Mouse (Mus musculus) heart, adult 2 months (tissue): ENCODE data around the gene Dnaja3. TPM values are rescaled to one million over a fixed set of nuclear protein-coding genes. Genes with fewer than 3 reads are reported as not detected.

Experiments used
- DNase-seq, 2 experiments: peaks; one replicate each; pipeline ENCODE4 v3.0.0; 2021
- H3K27ac ChIP-seq: fragments of 200-600 bp; 2 replicates; pipeline ENCODE4 v1.8.1; 2022
- H3K27me3 ChIP-seq: fragments of 200-500 bp; 2 replicates; pipeline ENCODE4 v1.6.1; 2012; ENCODE audit warnings: mild to moderate bottlenecking, low read length, inconsistent platforms, mixed read lengths; ENCODE audit not compliant: control insufficient read depth, insufficient read depth
- H3K36me3 ChIP-seq: fragments of 200-500 bp; 2 replicates; pipeline ENCODE4 v1.6.1; 2012; ENCODE audit warnings: low read length, inconsistent platforms; ENCODE audit not compliant: control insufficient read depth, insufficient read depth
- H3K4me1 ChIP-seq: fragments of 200-500 bp; 2 replicates; pipeline ENCODE4 v1.6.1; 2011; ENCODE audit warnings: low read length; ENCODE audit not compliant: control insufficient read depth, insufficient read depth
- H3K4me3 ChIP-seq: fragments of 200-600 bp; 2 replicates; pipeline ENCODE4 v1.8.1; 2022
- H3K79me2 ChIP-seq: fragments of 200-500 bp; replicated peaks from 2 replicates; pipeline ENCODE4 v1.6.1; 2012; ENCODE audit warnings: mild to moderate bottlenecking, inconsistent platforms, low read length, moderate library complexity, mixed read lengths; ENCODE audit not compliant: control insufficient read depth, insufficient read depth
- H3K9ac ChIP-seq: fragments of 200-500 bp; 2 replicates; pipeline ENCODE4 v1.6.1; 2012; ENCODE audit warnings: low read depth, mild to moderate bottlenecking, control low read depth, inconsistent platforms, low read length, mixed read lengths
- CTCF ChIP-seq: fragments of 200-600 bp; IDR thresholded peaks from 2 replicates; pipeline ENCODE4 v1.8.1; 2022; ENCODE audit warnings: antibody characterized with exemption, mild to moderate bottlenecking, moderate library complexity
- EP300 ChIP-seq: fragments of 200-500 bp; IDR thresholded peaks from 2 replicates; pipeline ENCODE4 v1.6.1; 2011; ENCODE audit warnings: low read depth, low read length, control low read depth; ENCODE audit not compliant: insufficient read depth
- POLR2A ChIP-seq: fragments of 200-500 bp; IDR thresholded peaks from 2 replicates; pipeline ENCODE4 v1.6.1; 2011; ENCODE audit warnings: mild to moderate bottlenecking, low read depth, low read length, control low read depth; ENCODE audit not compliant: insufficient read depth
- WGBS: fragments of 180-500 bp; shearing (Covaris S2); methylation state at CpG from one replicate; pipeline ENCODE4 v1.1.7; 2018; 5-methylcytosine and 5-hydroxymethylcytosine counted together
- intact Hi-C: fragments of 180-260 bp; cut with DNase I; formaldehyde crosslinking; loops from one replicate; pipeline ENCODE4 v1.15.1; 2025
- polyA plus RNA-seq: library from polyadenylated mRNA; depleted of rRNA; stranded (reverse); fragments of >200 nt; gene quantifications from 2 replicates; pipeline ENCODE4 v1.2.3, GENCODE M21; 2012
- total RNA-seq, 2 experiments: library from RNA; stranded (reverse); gene quantifications; 2 replicates each; pipeline ENCODE4 v1.2.3; 2021

The Dnaja3 gene
- total and polyA plus RNA-seq, 3 experiments: 80.8 to 150 (median 138) TPM

DNA sequence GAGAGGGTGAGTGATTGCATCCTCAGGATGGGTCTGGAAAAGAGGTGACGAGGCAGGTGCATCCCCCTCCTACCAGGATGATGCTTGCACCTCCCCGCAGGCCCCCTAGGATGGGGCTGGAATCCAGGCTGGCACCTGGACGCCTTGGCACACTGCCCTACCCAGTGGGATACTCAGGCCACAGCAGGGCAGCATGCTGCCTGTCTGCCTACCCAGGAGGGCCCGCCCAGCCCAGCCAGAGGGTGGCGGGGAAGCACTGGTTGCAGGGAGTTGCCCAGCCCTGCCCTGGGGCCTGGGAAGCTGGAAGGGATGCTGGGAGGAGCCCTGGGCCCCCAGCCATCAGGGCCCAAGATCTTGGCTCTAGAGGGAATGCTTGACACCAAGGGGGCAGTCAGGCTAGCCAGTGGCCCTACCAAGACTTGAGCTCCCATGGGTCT lies 44.2 kb upstream of the Dnaja3 start:
- WGBS: 37% methylated on average over 5 of the region's 5 CpGs
- peak overlapping the region; percentile 84 for H3K27ac ChIP-seq
- intact Hi-C loops: loop anchor here (2.0 kb wide), 1 partner anchor 37 kb away; the partner anchor contains the start of gene Tfap4

GRCm38 (mm10) chr16:4596141-4596728 lies 43.6 kb upstream of the Dnaja3 start:
- Histone ChIP-seq H3K27ac (peak overlapping the region; percentile 84), H3K36me3 (no peaks in the 10 kb centered on the region; the same call in 1 of the 2 replicates), H3K9ac (peak overlapping the region; percentile 88), H3K4me1 (peaks cover 2% of the 10 kb centered on the region), H3K27me3 (no peaks in the 10 kb centered on the region), H3K79me2 (no peaks in the 10 kb centered on the region), H3K4me3 (peak overlapping the region; percentile 75; the same call in 1 of the 2 replicates)
- intact Hi-C loops: no loop called here
- TF ChIP-seq CTCF (no peak), EP300 (no peak), POLR2A (no peak)
- WGBS: 50% methylated on average over 3 of the region's 3 CpGs
- DNase-seq: peak in 1 of 2 experiments; percentile 41

More for the DNA sequence above, 44.2 kb upstream of the Dnaja3 start:
- Histone ChIP-seq H3K9ac (peak overlapping the region; percentile 88), H3K36me3 (no peaks in the 10 kb centered on the region; the same call in 1 of the 2 replicates), H3K4me3 (peak overlapping the region; percentile 75), H3K79me2 (no peaks in the 10 kb centered on the region), H3K27me3 (no peaks in the 10 kb centered on the region), H3K4me1 (peaks cover 2% of the 10 kb centered on the region)
- no peak for TF ChIP-seq POLR2A
- no peak for TF ChIP-seq EP300
- no peak for TF ChIP-seq CTCF
- DNase-seq: peak; percentile 70 to 74

DNA sequence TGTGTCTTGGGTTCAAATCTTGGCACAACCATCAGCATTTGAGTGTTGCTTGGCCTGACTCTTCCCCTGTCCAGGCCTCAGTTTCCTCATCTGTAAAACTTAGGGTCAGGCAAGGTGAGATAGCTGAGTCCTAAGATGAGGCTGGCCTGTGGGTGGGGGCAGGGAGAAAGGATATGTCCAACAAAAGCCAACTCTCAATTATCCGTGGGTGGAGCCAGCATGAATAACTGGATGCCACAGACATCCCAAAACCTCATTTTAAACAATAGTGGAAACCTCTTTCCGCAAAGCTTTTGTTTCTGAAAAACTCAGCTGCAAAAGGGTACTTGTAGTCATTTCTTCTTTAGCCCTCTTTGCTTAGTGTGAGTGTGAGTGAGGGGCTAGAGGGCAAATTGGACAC lies 43.0 kb upstream of the Dnaja3 start:
- intact Hi-C loops: no loop called here
- Histone ChIP-seq H3K9ac (no peak overlapping the region), H3K4me3 (no peak overlapping the region), H3K27me3 (no peaks in the 10 kb centered on the region), H3K36me3 (no peaks in the 10 kb centered on the region; the same call in 1 of the 2 replicates), H3K79me2 (no peaks in the 10 kb centered on the region), H3K27ac (no peak overlapping the region; the same call in 1 of the 2 replicates), H3K4me1 (peaks cover 2% of the 10 kb centered on the region)
- no peak for TF ChIP-seq EP300
- no peak for TF ChIP-seq POLR2A
- TF ChIP-seq CTCF: no peak
- DNase-seq: no peak
- 39% methylated on average over 2 of the region's 2 CpGs for WGBS

DNA sequence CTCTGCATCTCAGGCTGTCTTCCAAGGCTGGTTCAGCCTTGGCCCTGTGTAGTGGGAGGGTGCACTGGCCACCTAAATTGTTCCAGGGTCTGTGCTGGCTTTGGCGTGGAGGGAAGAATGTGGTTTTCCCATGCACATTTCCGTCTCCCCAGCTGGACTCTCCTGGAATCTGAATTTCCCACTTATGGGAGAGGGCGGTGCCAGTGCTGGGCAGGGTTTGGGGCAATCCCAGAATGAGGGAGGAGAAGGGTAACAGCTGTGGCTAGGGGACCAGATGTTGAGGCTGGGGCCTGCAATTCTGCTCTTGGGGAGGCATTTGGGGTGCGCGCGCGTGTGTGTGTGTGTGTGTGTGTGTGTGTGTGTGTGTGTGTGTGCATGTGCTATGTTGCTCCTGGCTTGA lies 42.5 kb upstream of the Dnaja3 start:
- peaks cover 2% of the 10 kb centered on the region for H3K4me1 ChIP-seq
- H3K4me3 ChIP-seq: no peak overlapping the region
- H3K79me2 ChIP-seq: no peaks in the 10 kb centered on the region
- TF ChIP-seq POLR2A (no peak), EP300 (0 out of 2 replicates have a peak, but pooled peaks have one; percentile 20), CTCF (no peak)
- no peaks in the 10 kb centered on the region; the same call in 1 of the 2 replicates for H3K36me3 ChIP-seq
- intact Hi-C loops: no loop called here
- H3K9ac ChIP-seq: no peak overlapping the region
- WGBS: 66% methylated on average over 7 of the region's 7 CpGs
- no peak overlapping the region for H3K27ac ChIP-seq
- no peaks in the 10 kb centered on the region for H3K27me3 ChIP-seq
- DNase-seq: no peak

DNA sequence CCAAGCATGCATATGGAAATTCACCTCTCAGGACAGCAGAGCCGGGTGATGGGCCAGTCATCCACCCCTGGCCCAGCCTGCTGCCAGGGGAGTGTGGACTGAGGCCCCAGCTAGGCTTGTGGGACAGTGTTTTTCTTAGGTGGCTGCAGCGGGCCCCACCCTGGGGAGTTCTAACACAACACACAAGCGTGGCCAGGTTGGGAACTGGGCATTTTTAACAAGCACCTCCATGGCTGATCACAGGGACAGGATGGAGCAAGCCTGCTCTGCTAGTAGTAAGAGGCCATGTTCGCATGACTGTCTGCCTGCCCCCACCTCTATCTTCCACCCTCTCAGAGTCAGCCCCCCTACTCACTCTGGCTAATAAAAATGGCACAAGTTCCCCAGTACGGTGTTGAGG lies 41.7 kb upstream of the Dnaja3 start:
- 79% methylated on average over 5 of the region's 5 CpGs for WGBS
- Histone ChIP-seq H3K27me3 (no peaks in the 10 kb centered on the region), H3K4me1 (peaks cover 5% of the 10 kb centered on the region), H3K4me3 (no peak overlapping the region), H3K27ac (no peak overlapping the region), H3K9ac (no peak overlapping the region), H3K36me3 (no peaks in the 10 kb centered on the region), H3K79me2 (no peaks in the 10 kb centered on the region)
- intact Hi-C loops: no loop called here
- no peak for DNase-seq
- TF ChIP-seq EP300: no peak
- TF ChIP-seq CTCF: no peak
- no peak for TF ChIP-seq POLR2A

DNA sequence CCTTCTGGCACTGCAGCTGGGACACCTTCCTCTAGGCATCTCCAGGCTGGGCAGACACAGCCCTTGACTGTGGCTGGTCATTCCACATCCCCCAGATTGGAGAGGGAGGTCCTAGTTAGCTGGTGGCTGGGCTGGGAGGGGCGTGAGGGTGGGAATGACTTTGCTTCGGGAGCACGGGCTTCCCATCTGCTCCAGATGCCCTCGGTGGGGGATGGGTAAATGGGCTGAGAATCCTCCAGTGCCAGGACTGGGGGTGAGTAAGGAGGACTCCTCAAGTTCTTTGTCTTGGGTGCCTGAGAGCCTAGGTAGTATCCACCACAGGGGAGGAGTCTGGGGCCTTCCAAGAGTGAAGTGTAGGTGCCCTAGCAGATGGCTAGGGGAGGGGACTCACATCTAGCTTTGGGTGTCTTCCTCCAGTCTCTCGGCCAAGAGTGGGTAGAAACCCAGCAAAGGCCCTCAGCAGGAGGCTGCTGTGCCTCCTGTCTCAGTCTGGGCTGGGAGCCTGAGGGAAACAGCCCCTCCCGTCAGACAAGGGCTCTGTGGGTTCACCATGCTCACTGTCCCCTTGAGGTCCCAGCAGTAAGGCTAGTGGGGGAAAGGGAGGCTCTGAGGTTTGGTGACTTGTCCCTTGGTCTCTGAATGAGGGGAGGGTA lies 40.8 kb upstream of the Dnaja3 start:
- Histone ChIP-seq H3K4me1 (peaks cover 3% of the 10 kb centered on the region; the same call in 1 of the 2 replicates), H3K4me3 (no peak overlapping the region), H3K36me3 (no peaks in the 10 kb centered on the region), H3K27ac (no peak overlapping the region), H3K27me3 (no peaks in the 10 kb centered on the region), H3K9ac (no peak overlapping the region), H3K79me2 (no peaks in the 10 kb centered on the region)
- 32% methylated on average over 6 of the region's 6 CpGs for WGBS
- DNase-seq: no peak
- TF ChIP-seq CTCF (no peak), EP300 (no peak), POLR2A (no peak)
- intact Hi-C loops: no loop called here
